Mouse (Mus musculus): Measurements from ENCODE around the gene Wipf2. TPM values are rescaled to one million over a fixed set of nuclear protein-coding genes. Genes with fewer than 3 reads are reported as not detected.

Wipf2 gene
- polyA plus RNA-seq, 1 experiment = 11.3 TPM

DNA sequence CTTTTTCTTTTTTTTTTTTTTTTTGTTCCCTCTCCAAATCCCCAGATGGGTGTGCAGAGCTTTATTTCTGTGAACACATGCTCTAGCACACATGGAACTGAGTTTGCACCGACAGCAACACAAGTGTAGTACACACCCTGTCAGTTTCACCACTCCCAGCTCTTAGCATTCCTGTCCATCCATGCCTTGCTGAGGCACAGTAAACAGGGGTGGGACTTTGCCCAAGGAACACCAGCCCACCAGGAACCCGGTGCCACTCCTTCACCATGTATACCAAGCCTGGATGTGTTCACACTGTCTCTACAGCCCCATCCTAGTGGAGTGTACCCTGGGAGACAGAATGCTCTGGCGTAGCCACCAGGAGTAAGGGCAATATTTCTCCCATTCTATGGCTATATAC is 27.7 kb upstream of the Wipf2 start:
- TF ChIP-seq POLR2A (IDR thresholded peaks at IDR 0.05; ENCODE audit: borderline replicate concordance, control insufficient read depth, low read depth, low read length) = no peak
- no peak for TF ChIP-seq CTCF (IDR thresholded peaks at IDR 0.05; ENCODE audit: control insufficient read depth, insufficient read depth, low read length)
- Histone ChIP-seq H3K4me1 (ENCODE audit: control insufficient read depth, insufficient read depth, low read length) (no peaks in the 10 kb centered on the region; the same call in none of the 2 replicates), H3K27ac (ENCODE audit: control insufficient read depth, insufficient read depth, low read depth, low read length, poor library complexity) (no peak overlapping the region), H3K4me3 (replicated peaks; ENCODE audit: control insufficient read depth, low read depth, low read length) (no peak overlapping the region)
- WGBS = 68% methylated on average over 3 of the region's 3 CpGs

DNA sequence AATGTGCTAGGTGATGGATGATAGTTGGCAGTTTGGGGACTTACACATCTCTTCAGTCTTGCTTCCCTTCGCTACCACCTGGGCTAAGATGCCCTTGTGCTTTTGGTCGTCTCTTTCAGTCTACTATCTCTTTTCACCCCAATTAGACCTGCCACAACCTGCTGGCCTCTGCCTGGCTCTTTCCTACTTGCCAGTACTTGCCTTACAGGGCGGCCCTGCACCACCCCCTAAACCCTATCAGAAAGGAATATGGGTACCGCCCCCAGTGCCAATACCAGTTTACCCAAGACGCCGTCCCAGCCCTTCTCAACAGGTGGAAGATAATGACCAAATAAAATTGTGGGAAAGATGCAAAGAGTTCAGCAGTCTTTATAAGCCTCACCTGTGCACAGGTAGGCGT is 27.3 kb upstream of the Wipf2 start:
- TF ChIP-seq POLR2A (IDR thresholded peaks at IDR 0.05; ENCODE audit: borderline replicate concordance, control insufficient read depth, low read depth, low read length) (no peak), CTCF (IDR thresholded peaks at IDR 0.05; ENCODE audit: control insufficient read depth, insufficient read depth, low read length) (no peak)
- no peak overlapping the region for H3K4me3 ChIP-seq (replicated peaks; ENCODE audit: control insufficient read depth, low read depth, low read length)
- H3K4me1 ChIP-seq (ENCODE audit: control insufficient read depth, insufficient read depth, low read length) = no peaks in the 10 kb centered on the region; the same call in none of the 2 replicates
- no peak overlapping the region for H3K27ac ChIP-seq (ENCODE audit: control insufficient read depth, insufficient read depth, low read depth, low read length, poor library complexity)
- 42% methylated on average over 7 of the region's 7 CpGs for WGBS

GRCm38 (mm10) chr11:98836651-98837141 is 26.7 kb upstream of the Wipf2 start, which contains the start of gene Rapgefl1:
TSS of gene Rapgefl1 (plus strand) at chr11:98836785.
- WGBS = 1% methylated on average over 48 of the region's 48 CpGs
- no peaks in the 10 kb centered on the region; the same call in none of the 2 replicates for H3K4me1 ChIP-seq (ENCODE audit: control insufficient read depth, insufficient read depth, low read length)
- peak within 1 kb of the TSS; percentile 85 for H3K27ac ChIP-seq (ENCODE audit: control insufficient read depth, insufficient read depth, low read depth, low read length, poor library complexity)
- H3K4me3 ChIP-seq (replicated peaks; ENCODE audit: control insufficient read depth, low read depth, low read length) = peak within 1 kb of the TSS; percentile 54
- TF ChIP-seq POLR2A (IDR thresholded peaks at IDR 0.05; ENCODE audit: borderline replicate concordance, control insufficient read depth, low read depth, low read length) (peak; percentile 30; the same call in 1 of the 2 replicates), CTCF (IDR thresholded peaks at IDR 0.05; ENCODE audit: control insufficient read depth, insufficient read depth, low read length) (no peak)

- Histone ChIP-seq H3K27ac (ENCODE audit: control insufficient read depth, insufficient read depth, low read depth, low read length, poor library complexity) (no peak overlapping the region; the same call in 1 of the 2 replicates), H3K4me3 (replicated peaks; ENCODE audit: control insufficient read depth, low read depth, low read length) (no peak overlapping the region), H3K4me1 (ENCODE audit: control insufficient read depth, insufficient read depth, low read length) (no peaks in the 10 kb centered on the region; the same call in none of the 2 replicates)
- WGBS = 6% methylated on average over 26 of the region's 29 CpGs
- TF ChIP-seq CTCF (IDR thresholded peaks at IDR 0.05; ENCODE audit: control insufficient read depth, insufficient read depth, low read length) = no peak
- TF ChIP-seq POLR2A (IDR thresholded peaks at IDR 0.05; ENCODE audit: borderline replicate concordance, control insufficient read depth, low read depth, low read length) = no peak
Measured at GRCm38 (mm10) chr11:98837231-98837704, 26.2 kb upstream of the Wipf2 start.

DNA sequence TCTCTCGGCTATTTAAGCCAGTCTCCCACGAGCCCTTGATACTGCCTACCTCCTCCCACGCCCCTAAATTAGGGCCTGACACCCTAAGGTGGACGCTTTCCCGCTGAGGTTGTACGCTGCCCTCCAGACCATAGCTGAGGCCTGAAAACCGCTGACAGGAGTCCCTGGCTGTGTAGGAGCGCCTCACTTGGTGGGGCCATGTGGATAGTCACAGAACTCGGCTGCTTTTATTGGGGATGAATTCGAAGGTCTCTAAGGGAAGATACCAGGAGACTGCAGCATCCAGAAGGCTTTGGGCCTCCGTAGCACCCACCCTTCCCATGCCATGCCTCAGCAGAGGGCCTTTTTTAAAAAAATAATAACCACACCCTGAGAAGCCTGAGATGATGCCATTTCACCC is 25.5 kb upstream of the Wipf2 start:
- TF ChIP-seq POLR2A (IDR thresholded peaks at IDR 0.05; ENCODE audit: borderline replicate concordance, control insufficient read depth, low read depth, low read length) (no peak), CTCF (IDR thresholded peaks at IDR 0.05; ENCODE audit: control insufficient read depth, insufficient read depth, low read length) (no peak)
- Histone ChIP-seq H3K4me3 (replicated peaks; ENCODE audit: control insufficient read depth, low read depth, low read length) (peak overlapping the region; percentile 31), H3K27ac (ENCODE audit: control insufficient read depth, insufficient read depth, low read depth, low read length, poor library complexity) (no peak overlapping the region), H3K4me1 (ENCODE audit: control insufficient read depth, insufficient read depth, low read length) (no peaks in the 10 kb centered on the region; the same call in none of the 2 replicates)
- 82% methylated on average over 11 of the region's 11 CpGs for WGBS

DNA sequence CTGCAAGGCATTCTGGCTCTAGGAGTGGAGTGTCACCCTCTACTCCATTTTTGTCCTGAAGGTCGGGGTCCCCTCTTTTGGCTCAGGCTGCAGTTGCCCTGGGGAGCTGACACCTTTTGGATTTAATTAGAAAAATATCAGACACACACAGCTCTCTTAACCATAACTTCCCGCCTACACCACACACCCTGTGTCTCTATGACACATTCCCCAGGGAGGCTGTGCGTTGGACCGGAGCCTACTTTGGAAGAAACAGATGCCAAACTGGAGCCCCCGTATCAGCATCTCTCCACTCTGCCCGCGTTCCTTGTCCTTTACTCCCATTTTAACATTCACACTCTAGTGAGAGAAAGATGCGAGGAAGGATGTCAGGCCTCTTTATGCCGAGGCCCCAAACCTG is 24.9 kb upstream of the Wipf2 start:
- 76% methylated on average over 9 of the region's 9 CpGs for WGBS

GRCm38 (mm10) chr11:98839402-98839801 is 24.0 kb upstream of the Wipf2 start:
- no peak overlapping the region for H3K27ac ChIP-seq (ENCODE audit: control insufficient read depth, insufficient read depth, low read depth, low read length, poor library complexity)
- no peak overlapping the region for H3K4me3 ChIP-seq (replicated peaks; ENCODE audit: control insufficient read depth, low read depth, low read length)
- WGBS = 56% methylated on average over 6 of the region's 6 CpGs
- TF ChIP-seq POLR2A (IDR thresholded peaks at IDR 0.05; ENCODE audit: borderline replicate concordance, control insufficient read depth, low read depth, low read length) (no peak), CTCF (IDR thresholded peaks at IDR 0.05; ENCODE audit: control insufficient read depth, insufficient read depth, low read length) (no peak)
- H3K4me1 ChIP-seq (ENCODE audit: control insufficient read depth, insufficient read depth, low read length) = no peaks in the 10 kb centered on the region; the same call in none of the 2 replicates

More for the DNA sequence above, 24.9 kb upstream of the Wipf2 start:
- Histone ChIP-seq H3K4me3 (replicated peaks; ENCODE audit: control insufficient read depth, low read depth, low read length) (no peak overlapping the region), H3K4me1 (ENCODE audit: control insufficient read depth, insufficient read depth, low read length) (no peaks in the 10 kb centered on the region; the same call in none of the 2 replicates), H3K27ac (ENCODE audit: control insufficient read depth, insufficient read depth, low read depth, low read length, poor library complexity) (no peak overlapping the region)
- TF ChIP-seq CTCF (IDR thresholded peaks at IDR 0.05; ENCODE audit: control insufficient read depth, insufficient read depth, low read length) = no peak
- no peak for TF ChIP-seq POLR2A (IDR thresholded peaks at IDR 0.05; ENCODE audit: borderline replicate concordance, control insufficient read depth, low read depth, low read length)

DNA sequence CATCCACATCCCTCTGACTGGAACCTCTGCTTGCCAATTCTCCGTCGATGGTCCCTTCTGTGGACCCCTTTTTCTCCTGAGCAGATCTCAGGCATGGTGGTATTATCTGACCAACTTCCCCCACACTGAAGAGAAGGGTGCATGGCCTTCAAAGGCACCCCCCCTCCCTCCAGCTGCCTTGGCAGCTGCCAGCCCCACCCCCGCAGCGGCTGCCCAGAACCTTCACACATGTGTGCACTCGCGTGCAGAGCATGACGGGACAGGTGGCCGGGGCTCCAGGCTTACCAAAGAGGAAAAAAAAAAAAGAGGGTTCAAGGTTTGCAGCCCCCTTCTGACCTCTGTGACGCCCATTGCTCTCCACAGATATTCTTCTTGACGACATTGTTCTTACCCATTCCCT is 23.5 kb upstream of the Wipf2 start:
- WGBS = 63% methylated on average over 10 of the region's 10 CpGs
- no peaks in the 10 kb centered on the region; the same call in none of the 2 replicates for H3K4me1 ChIP-seq (ENCODE audit: control insufficient read depth, insufficient read depth, low read length)
- H3K27ac ChIP-seq (ENCODE audit: control insufficient read depth, insufficient read depth, low read depth, low read length, poor library complexity) = no peak overlapping the region
- no peak overlapping the region for H3K4me3 ChIP-seq (replicated peaks; ENCODE audit: control insufficient read depth, low read depth, low read length)
- TF ChIP-seq CTCF (IDR thresholded peaks at IDR 0.05; ENCODE audit: control insufficient read depth, insufficient read depth, low read length) = no peak
